Mouse (Mus musculus) C2C12 (cell line): ENCODE measurements around the gene Rdh5. TPM values are rescaled to one million over a fixed set of nuclear protein-coding genes. Genes with fewer than 3 reads are reported as not detected.

Experiments used
- H3K27me3 ChIP-seq: one replicate; pipeline ENCODE4 v1.6.1; 2011; ENCODE audit not compliant: control insufficient read depth, insufficient read depth, insufficient read length
- H3K36me3 ChIP-seq: one replicate; pipeline ENCODE4 v1.6.1; 2011; ENCODE audit not compliant: control insufficient read depth, insufficient read depth
- H3K4me3 ChIP-seq: one replicate; pipeline ENCODE4 v1.5.1; 2011; ENCODE audit warnings: mild to moderate bottlenecking, control low read depth; ENCODE audit not compliant: poor library complexity, insufficient read depth, severe bottlenecking
- H3K79me2 ChIP-seq: one replicate; pipeline ENCODE4 v1.6.1; 2011; ENCODE audit not compliant: control insufficient read depth, insufficient read depth
- H3K79me3 ChIP-seq: one replicate; pipeline ENCODE4 v1.6.1; 2011; ENCODE audit warnings: low read depth, control low read depth
- H3ac ChIP-seq: one replicate; pipeline ENCODE3; 2011; ENCODE audit warnings: low read depth; ENCODE audit not compliant: control insufficient read depth, insufficient read length
- CEBPB ChIP-seq: IDR thresholded peaks from one replicate; pipeline ENCODE4 v1.6.1; 2011; ENCODE audit warnings: low read depth, mild to moderate bottlenecking, control low read depth, moderate library complexity
- CTCF ChIP-seq: IDR thresholded peaks from one replicate; pipeline ENCODE4 v1.5.1; 2011; ENCODE audit not compliant: control insufficient read depth, insufficient read depth, insufficient read length
- FOSL1 ChIP-seq: IDR thresholded peaks from one replicate; pipeline ENCODE4 v1.8.0; 2011; ENCODE audit warnings: mild to moderate bottlenecking, low read length; ENCODE audit not compliant: poor library complexity, insufficient read depth, severe bottlenecking
- MAX ChIP-seq: IDR thresholded peaks from one replicate; pipeline ENCODE4 v1.6.1; 2011; ENCODE audit warnings: mild to moderate bottlenecking, control low read depth
- MYOD1 ChIP-seq: IDR thresholded peaks from one replicate; pipeline ENCODE4 v1.6.1; 2011; ENCODE audit warnings: low read depth; ENCODE audit not compliant: control insufficient read depth, insufficient read length
- MYOG ChIP-seq: IDR thresholded peaks from one replicate; pipeline ENCODE4 v1.6.1; 2011; ENCODE audit not compliant: control insufficient read depth, insufficient read length; ENCODE audit errors: extremely low read depth
- USF1 ChIP-seq: IDR thresholded peaks from one replicate; pipeline ENCODE4 v1.6.1; 2011; ENCODE audit warnings: low read depth, mild to moderate bottlenecking, control low read depth, moderate library complexity
- polyA plus RNA-seq: library from polyadenylated mRNA; unstranded; fragments of >200 nt; fragmentation: generic; extraction: Trizol; gene quantifications from one replicate; pipeline ENCODE4 v1.2.1, GENCODE M21; 2012; ENCODE audit warnings: missing spikeins

Gene Rdh5
- polyA plus RNA-seq, 1 experiment, result 12.6 TPM

DNA sequence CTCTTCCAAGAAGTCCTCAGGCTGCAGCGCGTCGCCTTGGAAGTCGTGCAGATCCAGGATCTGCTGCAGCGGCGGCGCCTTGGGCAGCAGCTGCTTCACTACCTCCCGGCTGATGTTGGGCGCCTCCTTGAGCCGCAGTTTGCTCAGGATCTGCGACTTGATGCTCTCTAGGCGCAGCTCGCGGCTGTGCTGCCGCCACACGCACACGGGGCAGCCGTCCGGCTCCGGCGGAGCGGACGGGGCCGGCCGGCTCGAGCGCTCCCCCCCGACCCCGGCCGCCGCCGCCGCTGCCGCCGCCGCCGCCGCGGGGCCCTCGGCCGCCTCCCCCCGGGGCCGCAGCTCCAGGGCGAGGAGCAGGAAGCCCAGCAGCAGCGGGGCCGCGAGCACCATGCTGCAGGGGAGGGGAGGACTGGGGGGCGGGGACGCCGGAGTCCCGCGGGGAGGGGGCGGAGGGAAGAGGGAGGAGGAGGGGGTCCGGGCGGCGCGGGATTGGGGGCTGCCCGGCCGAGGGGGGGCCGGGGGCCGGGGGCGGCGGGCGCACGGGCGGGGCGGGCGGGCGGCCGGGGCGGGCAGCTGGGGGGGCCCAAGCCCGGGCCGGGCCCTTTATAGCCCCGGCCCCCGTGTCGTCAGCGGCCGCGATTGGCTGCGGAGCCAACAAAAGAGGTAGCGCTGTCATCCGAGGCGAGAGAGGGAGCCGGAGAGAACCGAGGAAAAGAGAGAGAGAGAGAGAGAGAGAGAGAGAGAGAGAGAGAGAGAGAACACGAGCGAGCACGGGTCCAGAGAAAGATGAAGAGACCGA lies 31.2 kb downstream of the Rdh5 start, which contains the start of gene Gdf11:
Gdf11 (minus strand) TSS at position 423 of the 799 bp plus-strand sequence.
- Histone ChIP-seq H3K27me3 (no peaks in the 10 kb centered on the region), H3K36me3 (no peaks in the 10 kb centered on the region), H3K79me3 (peaks cover 2% of the 10 kb centered on the region), H3K79me2 (peaks cover 10% of the 10 kb centered on the region), H3K4me3 (peak within 1 kb of the TSS; percentile 49), H3ac (peak within 1 kb of the TSS; percentile 75)
- TF ChIP-seq MYOG (no peak), CEBPB (no peak)

DNA sequence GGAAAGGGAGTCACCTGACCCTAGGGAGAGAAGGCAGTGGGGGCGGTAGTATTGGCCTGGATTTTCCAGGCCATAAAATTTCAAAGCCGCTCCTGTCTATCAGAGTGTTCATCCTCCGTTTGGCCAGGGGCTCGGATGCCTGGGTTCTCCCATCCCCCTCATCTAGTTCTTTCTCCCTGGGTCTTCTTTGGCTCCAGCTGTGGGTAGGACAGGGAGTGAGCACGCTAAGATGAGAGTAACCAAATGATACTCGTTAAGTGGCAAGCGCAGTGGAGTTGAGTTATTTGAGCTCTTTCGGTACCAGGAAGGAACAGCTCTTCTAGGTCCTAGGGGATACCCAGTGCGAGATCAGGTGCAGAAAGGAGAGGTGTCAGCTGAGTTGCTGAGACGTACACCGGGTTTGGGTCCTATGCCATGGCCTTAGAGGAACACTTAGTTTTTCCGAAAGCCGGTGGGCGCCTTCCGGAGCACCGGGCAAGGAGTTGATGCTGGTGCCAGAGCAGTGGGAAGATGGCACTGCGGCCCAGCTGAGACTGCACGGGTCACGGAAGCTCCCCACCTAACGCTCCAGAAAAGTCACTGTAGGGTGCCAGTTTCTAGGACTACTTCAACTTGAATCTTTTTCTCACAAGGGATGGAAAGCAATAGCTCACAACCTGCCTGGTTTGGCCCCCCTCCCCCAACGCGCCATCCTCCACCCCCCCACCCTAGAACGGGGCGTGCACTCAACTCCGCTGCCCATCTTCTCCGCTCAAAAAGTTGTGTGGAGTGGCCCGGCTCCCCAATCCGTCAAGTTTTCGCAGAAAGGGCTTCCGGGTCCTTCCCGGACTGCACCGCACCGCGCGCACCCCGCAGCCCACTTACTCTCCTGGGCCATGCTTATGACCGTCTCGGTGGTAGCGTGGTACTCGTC lies 32.0 kb downstream of the Rdh5 start:
- peaks cover 2% of the 10 kb centered on the region for H3K79me3 ChIP-seq
- peaks cover 10% of the 10 kb centered on the region for H3K79me2 ChIP-seq
- H3K27me3 ChIP-seq, result no peaks in the 10 kb centered on the region
- TF ChIP-seq USF1 (no peak), MYOG (no peak), MYOD1 (no peak), CEBPB (no peak), FOSL1 (no peak), CTCF (no peak), MAX (no peak)
- peak overlapping the region; percentile 75 for H3ac ChIP-seq
- no peaks in the 10 kb centered on the region for H3K36me3 ChIP-seq
- H3K4me3 ChIP-seq, result peak overlapping the region; percentile 49

- H3ac ChIP-seq, result no peak overlapping the region
- peaks cover 2% of the 10 kb centered on the region for H3K79me3 ChIP-seq
- H3K27me3 ChIP-seq, result no peaks in the 10 kb centered on the region
- no peaks in the 10 kb centered on the region for H3K36me3 ChIP-seq
- no peak overlapping the region for H3K4me3 ChIP-seq
- no peak for TF ChIP-seq FOSL1
- H3K79me2 ChIP-seq, result peaks cover 10% of the 10 kb centered on the region
Observed at GRCm38 (mm10) chr10:128889846-128890245, 32.8 kb downstream of the Rdh5 start.

- Histone ChIP-seq H3K27me3 (no peaks in the 10 kb centered on the region), H3K79me2 (peaks cover 10% of the 10 kb centered on the region), H3K36me3 (no peaks in the 10 kb centered on the region), H3ac (no peak overlapping the region), H3K79me3 (peaks cover 2% of the 10 kb centered on the region), H3K4me3 (no peak overlapping the region)
- no peak for TF ChIP-seq MYOD1
- no peak for TF ChIP-seq CTCF
- TF ChIP-seq MAX, result no peak
- no peak for TF ChIP-seq CEBPB
- TF ChIP-seq FOSL1, result no peak
- TF ChIP-seq USF1, result no peak
Observed at GRCm38 (mm10) chr10:128888941-128889827, 33.5 kb downstream of the Rdh5 start.

GRCm38 (mm10) chr10:128882067-128882466 lies 40.6 kb downstream of the Rdh5 start:
- no peaks in the 10 kb centered on the region for H3K79me3 ChIP-seq
- TF ChIP-seq USF1 (peak; percentile 43), CTCF (no peak), FOSL1 (no peak)
- no peak overlapping the region for H3ac ChIP-seq
- no peak overlapping the region for H3K4me3 ChIP-seq
- peaks cover 22% of the 10 kb centered on the region for H3K36me3 ChIP-seq
- no peaks in the 10 kb centered on the region for H3K27me3 ChIP-seq
- no peaks in the 10 kb centered on the region for H3K79me2 ChIP-seq

DNA sequence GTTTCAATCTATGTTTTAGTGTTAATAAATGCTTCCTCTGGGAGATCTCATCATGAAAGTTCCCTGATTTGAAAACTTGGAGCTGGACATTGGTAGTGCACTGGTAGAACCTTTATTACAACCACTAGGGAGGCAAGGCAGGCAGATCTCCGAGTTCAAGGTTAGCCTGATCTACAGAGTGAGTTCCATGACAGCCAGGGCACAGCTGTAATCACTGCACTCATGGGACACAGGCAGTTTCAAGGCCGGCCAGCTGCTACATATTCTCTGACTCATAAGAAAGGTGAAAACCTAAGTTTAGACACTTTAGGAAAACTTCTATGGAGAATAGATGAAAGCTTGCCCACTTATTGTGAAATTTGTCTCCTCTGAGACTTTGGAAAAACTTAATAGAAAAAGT lies 43.9 kb downstream of the Rdh5 start:
- Histone ChIP-seq H3K4me3 (no peak overlapping the region), H3K36me3 (peaks cover 51% of the 10 kb centered on the region), H3K79me2 (no peaks in the 10 kb centered on the region), H3K79me3 (no peaks in the 10 kb centered on the region), H3ac (no peak overlapping the region), H3K27me3 (no peaks in the 10 kb centered on the region)
- TF ChIP-seq USF1 (no peak), CEBPB (no peak)
